Mouse (Mus musculus) thymus, postnatal 25 days (tissue): ENCODE data around the gene Alkal2.

ENCODE experiments used
- DNase-seq: peaks from one replicate; pipeline ENCODE4 v3.0.0; 2022

The Alkal2 gene

DNA sequence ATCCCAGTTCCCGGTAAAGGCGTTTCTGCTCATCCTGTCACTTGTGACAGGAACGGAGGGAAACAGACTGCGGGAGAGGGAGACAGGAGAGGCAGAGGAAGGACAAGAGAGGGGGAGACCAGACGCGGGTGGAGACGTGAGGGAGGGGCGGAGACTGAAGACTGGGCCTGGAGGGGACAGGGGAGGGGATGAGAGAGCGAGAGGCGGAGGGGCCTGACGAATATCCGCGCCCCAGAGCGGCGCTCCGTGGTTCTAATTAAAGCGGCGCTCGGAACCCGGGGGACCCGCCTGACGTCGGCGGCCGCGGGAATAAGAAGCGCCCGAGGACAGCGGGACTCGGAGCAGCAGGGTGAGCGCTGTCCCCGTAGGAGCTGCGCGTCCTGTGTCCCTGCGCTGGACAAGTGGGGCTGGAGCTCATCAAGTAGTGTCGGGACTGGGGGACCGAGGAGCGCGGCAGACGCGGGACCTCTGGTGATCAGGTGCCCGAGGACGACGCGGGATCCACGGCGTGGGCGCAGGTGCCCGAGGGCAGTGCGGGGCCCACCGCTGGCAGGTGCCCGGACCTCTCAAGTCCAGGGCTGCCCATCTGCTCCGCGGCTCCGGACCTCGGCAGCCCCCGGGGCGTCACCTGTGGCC lies at the start of gene Alkal2:
Gene Alkal2 (plus strand): TSS at position 337 of the 636 bp plus-strand sequence.
- DNase-seq = no peak

- no peak for DNase-seq
Observed at GRCm38 (mm10) chr12:30848521-30848920, 35.6 kb upstream of the Alkal2 start.

DNA sequence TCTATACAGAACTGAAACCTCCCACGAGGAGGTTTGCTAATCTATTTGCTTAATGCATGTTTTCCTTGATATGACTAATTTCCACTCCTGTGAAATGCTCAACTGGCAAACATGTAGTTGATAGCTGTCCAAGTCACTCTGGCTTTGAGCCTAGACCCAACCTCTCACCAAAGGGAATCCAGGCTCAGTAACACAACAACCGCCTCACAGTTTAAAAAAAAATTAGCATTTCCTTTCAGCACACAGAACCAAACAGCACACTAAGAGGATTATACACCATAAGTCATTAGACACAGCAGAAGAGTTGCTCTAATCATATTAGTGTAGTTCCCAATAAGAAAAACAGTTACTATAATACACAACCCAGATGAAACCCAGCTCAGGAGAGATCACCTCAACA lies 33.2 kb upstream of the Alkal2 start:
- no peak for DNase-seq

DNA sequence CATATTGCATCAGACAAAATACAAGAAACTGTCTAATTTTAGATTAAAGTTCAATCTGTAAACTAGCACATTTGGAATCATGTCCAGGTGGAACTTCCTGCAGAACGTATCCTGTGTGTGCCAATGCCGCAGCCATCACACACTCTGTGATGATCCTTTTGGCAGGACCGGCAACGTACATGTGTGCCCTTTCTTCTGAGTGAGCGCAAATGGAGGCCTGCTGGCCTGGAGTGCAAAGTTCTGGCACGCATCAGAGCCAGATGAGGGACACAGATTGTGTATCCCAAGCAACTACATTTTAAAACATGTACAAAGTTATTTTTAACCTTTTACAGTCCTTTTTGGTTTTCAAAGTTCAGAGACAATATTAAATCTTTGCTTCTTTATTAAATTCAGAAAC lies 32.3 kb upstream of the Alkal2 start:
- no peak for DNase-seq

GRCm38 (mm10) chr12:30855442-30856159 lies 28.5 kb upstream of the Alkal2 start:
- DNase-seq = no peak

GRCm38 (mm10) chr12:30856172-30856571 lies 27.9 kb upstream of the Alkal2 start:
- no peak for DNase-seq

DNA sequence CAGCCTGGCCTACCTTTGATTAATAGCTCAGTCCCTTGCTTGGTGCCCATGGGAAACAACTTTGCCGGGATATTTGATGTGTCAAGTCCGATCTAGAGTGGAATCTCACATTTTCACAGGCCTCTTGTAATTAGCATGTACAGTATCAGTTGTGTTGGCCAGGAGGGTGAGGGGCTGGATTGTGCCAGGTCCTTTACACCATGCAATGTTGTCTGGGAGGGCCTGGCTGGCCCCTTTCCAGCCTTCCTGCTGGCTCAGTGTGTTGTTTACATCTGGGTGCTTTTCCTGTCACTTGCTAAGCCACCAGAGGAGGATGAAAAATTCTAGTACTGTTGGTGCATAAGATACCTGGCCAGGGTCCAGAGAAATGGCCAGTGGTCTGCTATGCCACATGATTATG lies 19.8 kb upstream of the Alkal2 start:
- DNase-seq = no peak

- DNase-seq = no peak
Observed at GRCm38 (mm10) chr12:30865781-30866180, 18.3 kb upstream of the Alkal2 start.

GRCm38 (mm10) chr12:30879447-30879846 lies 4.7 kb upstream of the Alkal2 start:
- no peak for DNase-seq

- no peak for DNase-seq
Observed at GRCm38 (mm10) chr12:30883592-30883985, 533 bp upstream of the Alkal2 start.

DNA sequence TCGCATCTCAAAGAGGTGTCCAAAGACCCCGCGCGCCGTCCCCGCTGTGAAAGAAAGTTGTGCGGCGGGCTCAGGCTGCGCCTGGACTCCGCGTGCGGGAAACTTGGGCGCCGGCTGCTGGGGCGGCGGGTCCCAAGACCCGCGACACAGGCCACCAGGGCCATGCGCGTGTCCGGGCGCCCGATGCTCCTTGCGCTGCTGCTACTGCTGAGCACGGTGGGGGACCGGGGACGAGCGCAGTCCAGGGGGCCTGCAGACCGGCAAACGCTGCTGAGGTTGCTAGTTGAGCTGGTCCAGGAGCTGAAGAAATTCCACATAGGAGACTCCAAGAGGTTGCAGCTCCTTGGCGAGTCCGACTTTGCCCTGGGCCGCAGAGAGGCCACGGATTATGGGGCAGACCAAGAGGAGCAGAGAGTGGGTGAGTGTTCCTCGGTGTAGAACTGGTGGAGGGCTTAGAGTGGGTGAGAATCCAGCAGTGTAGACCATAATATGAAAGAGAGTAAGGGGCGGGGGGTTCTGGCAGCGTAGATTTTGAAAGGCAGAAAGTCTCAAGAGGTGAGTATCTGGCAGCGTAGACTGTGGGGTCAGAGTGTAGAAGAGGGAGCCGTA lies 604 bp downstream of the Alkal2 start:
- no peak for DNase-seq

GRCm38 (mm10) chr12:30885891-30886290 lies 1.8 kb downstream of the Alkal2 start:
- no peak for DNase-seq

DNA sequence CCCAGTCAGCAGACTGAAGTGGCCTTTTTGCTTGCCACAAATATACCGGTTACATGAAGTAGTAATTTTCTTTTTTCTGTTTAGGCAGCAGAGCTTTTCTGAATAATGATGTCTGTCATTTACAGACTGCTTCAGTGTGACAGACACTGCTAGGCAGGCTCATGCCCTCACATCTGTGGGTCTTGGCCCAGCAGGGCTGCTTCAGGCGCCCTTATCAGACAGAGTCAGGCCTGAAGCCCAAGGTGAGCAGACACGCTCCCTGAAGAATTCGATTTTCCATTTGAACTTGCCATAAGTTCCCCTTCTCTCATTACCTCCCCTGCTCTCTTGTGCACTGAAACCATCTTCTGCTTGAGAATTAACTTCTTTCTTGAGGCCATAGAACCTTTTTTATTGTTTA lies 3.9 kb downstream of the Alkal2 start:
- DNase-seq = no peak

- DNase-seq = peak; percentile 12
Observed at GRCm38 (mm10) chr12:30890067-30890466, 5.9 kb downstream of the Alkal2 start.

DNA sequence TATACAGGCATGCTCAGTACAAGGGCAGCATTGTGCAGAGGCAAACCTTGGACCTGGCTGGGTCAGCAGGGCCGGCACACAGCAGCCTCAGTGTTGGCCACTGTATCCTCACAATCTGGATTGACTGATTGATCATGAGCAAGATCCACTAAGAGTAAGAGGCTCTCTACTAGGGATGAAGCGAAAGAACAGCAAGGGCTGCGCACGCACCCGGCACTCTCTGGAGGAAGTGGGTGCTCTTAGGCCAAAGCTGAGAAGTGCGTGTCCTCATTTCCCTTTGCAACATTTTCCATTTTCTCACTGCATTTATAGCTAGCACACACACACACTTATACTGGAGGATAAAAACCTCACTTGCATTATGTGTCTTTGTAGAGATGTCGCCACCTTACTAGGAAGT lies 7.3 kb downstream of the Alkal2 start:
- DNase-seq = no peak

- DNase-seq = no peak
Observed at GRCm38 (mm10) chr12:30897039-30897438, 12.9 kb downstream of the Alkal2 start.

GRCm38 (mm10) chr12:30908658-30909057 lies 24.5 kb downstream of the Alkal2 start:
- no peak for DNase-seq

DNA sequence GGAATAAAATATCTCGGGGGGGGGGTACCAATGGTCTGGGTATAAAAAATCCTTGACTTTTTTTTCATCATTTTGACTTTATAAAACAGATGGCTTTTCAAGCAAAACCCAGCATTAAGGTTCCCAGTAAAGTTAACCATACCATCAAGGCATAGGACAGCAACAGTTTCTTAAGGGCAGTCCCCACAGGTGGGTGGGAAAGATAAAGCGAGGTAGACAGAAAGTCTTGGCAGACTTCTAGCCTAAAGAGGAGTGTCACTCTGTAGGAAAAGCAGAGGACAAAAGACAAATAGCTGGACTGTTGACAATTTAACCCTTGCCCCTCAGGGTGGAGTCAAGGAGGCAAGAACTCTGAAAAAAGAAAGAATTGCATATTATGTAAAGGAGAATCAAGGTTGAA lies 25.8 kb downstream of the Alkal2 start:
- DNase-seq = no peak

- DNase-seq = no peak
Observed at GRCm38 (mm10) chr12:30910860-30911259, 26.7 kb downstream of the Alkal2 start.

- DNase-seq = peak; percentile 97
Observed at GRCm38 (mm10) chr12:30911261-30912047, 27.3 kb downstream of the Alkal2 start, which contains the start of the genes Acp1 and Sh3yl1. TSS of gene Acp1 (minus strand) at chr12:30911589. TSS of gene Sh3yl1 (plus strand) at chr12:30911668.

DNA sequence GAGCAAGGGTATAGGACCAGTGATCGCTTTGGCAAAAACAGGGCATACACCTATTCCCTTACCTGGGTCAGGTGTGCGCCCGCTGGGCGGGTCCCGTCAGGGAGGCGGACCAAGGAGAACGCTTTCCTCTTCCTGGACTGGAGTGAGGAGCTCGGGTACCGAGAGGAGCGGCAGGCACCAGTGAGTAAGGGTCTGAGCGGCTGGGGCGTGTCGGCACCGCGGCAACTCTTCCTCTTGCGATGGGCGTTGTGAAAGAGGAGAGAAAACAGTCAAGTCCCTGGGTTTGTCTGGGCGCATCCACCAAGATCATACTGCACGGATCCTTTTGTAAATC lies 27.9 kb downstream of the Alkal2 start:
- peak; percentile 37 for DNase-seq

- DNase-seq = no peak
Observed at GRCm38 (mm10) chr12:30912840-30913239, 28.7 kb downstream of the Alkal2 start.

DNA sequence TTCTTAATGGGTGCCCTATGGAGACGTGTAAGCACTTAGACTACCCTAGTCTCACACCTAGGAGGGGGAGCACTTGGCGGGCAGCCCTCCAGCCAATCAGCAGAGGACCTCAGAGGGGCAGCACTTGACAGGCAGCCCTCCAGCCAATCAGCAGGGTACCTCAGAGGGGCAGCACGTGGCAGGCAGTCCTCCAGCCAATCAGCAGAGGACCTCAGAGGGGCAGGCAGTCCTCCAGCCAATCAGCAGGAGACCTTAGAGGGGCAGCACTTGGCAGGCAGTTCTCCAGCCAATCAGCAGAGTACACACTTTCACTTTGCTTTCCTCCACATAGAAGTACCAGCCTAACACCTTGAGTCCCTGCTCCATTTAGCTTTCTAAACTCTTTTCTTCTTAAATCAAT lies 38.3 kb downstream of the Alkal2 start:
- DNase-seq = no peak

- DNase-seq = no peak
Observed at GRCm38 (mm10) chr12:30928182-30928581, 44.1 kb downstream of the Alkal2 start.
